19 mouse cellular contexts compared by ENCODE assay signal in the genomic region with DNA sequence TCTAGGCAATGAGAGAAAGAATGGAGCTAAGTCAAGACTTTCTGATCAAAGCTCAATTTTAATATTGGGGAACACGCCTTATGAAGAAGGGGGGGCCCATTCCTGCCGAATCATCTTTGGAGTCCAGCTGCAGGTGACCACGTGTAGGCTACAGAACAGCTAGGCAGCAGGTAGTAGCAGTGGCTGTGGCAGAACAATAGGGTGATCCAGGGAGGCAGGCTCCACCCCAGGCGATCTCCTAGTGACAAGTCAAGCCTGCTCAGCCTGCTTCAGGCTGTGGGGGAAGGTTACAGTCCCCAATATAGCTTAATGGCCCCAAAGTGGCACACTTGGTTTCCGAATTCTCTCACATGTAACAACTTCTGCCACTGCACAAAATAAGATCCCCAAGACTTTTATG.
"Had no signal": no experiment of that assay in that cellular context is flagged by ENCODE, and none has a peak within 500 bp of the region (broad histone marks: within the 10 kb centered on the region; RNA-seq: fewer than 3 reads in every experiment).

No protein-coding gene starts in this region.

- DNase-seq: liver, postnatal 0 days; lung, adult 2 months; lung, postnatal 4 days; midbrain, embryonic 14.5 days; retina, postnatal 1 day; right cerebral cortex, adult 18-20 months; right cerebral cortex, postnatal 25 days; right cerebral cortex, postnatal 4 days; spleen, adult 18-20 months; thymus, adult 18-20 months; thymus, postnatal 14 days; thymus, postnatal 36 days had no signal

- H3K27ac ChIP-seq: lung, embryonic 15.5 days; midbrain, embryonic 10.5 days; midbrain, embryonic 12.5 days; neural tube, embryonic 13.5 days; neural tube, embryonic 15.5 days had no signal

- H3K9ac ChIP-seq: liver, postnatal 0 days; lung, embryonic 15.5 days; midbrain, embryonic 12.5 days; neural tube, embryonic 13.5 days; neural tube, embryonic 15.5 days had no signal

- H3K4me1 ChIP-seq: midbrain, embryonic 10.5 days; midbrain, embryonic 12.5 days; neural tube, embryonic 13.5 days; neural tube, embryonic 15.5 days had no signal

- H3K36me3 ChIP-seq: lung, embryonic 15.5 days; midbrain, embryonic 10.5 days; midbrain, embryonic 12.5 days; neural tube, embryonic 13.5 days; neural tube, embryonic 15.5 days had no signal

- H3K4me3 ChIP-seq: lung, embryonic 15.5 days; midbrain, embryonic 10.5 days; midbrain, embryonic 12.5 days; myocyte; neural tube, embryonic 13.5 days; neural tube, embryonic 15.5 days had no signal

- H3K9me3 ChIP-seq: lung, embryonic 15.5 days; midbrain, embryonic 10.5 days; midbrain, embryonic 12.5 days; neural tube, embryonic 13.5 days; neural tube, embryonic 15.5 days had no signal

- ATAC-seq: liver, postnatal 0 days; lung, postnatal 0 days had no signal

- H3K4me2 ChIP-seq: lung, embryonic 15.5 days; midbrain, embryonic 12.5 days; neural tube, embryonic 13.5 days; neural tube, embryonic 15.5 days had no signal

- H3K27me3 ChIP-seq: lung, embryonic 15.5 days; midbrain, embryonic 12.5 days; neural tube, embryonic 13.5 days; neural tube, embryonic 15.5 days had no signal
